Mouse (Mus musculus) spleen, adult 18-20 months (tissue): ENCODE results near the gene Scarb2.
A peak's percentile ranks its signal among the peaks of the same experiment; 100 is the strongest.
"Not testable (repeated sequence)": the region's sequence is repeated elsewhere in the genome, so short reads cannot be mapped to it uniquely, and the experiment has no call there.

Experiments used
- DNase-seq, 2 experiments: peaks; one replicate each; pipeline ENCODE4 v3.0.0; 2022; ENCODE audit warnings: mixed read lengths in 2 of 2

The Scarb2 gene

DNA sequence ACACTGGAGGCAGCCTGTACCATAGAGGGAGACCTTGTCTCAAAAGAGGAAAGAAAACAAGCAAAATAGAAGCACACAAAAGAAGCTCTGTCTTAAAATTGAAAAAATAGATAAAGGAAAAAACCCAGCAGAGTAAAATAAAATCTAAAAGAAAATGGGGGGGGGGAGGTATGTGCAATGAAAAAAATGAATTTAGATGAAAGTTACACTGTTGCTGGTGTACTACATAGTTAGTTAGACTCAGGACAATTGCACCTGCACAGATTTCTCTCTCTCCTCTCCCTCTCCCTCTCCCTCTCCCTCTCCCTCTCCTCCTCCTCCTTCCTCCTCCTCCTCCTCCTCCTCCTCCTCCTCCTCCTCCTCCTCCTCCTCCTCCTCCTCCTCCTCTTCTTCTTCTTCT, at the start of gene Scarb2:
TSS of gene Scarb2 (minus strand) at position 101 of the 400 bp plus-strand sequence.
- no peak for DNase-seq

DNA sequence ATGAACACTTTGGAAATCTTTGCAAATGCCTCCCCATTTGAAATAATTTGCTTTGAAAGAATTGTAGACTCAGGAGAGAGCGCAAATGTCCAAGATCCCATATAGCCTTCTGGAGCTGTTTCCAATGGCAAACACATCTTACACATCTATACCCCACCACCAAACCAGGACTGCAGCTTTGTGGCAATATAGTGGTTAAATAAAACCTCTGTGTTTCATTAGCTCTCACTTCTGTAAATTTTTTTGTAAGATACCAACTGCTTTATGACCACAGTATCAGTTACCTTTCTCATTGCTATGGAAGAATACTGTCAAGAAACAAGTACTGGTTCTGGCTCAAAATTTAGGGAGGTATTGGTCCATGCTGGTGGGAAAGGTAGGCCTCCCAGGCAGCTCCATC, 49.3 kb upstream of the Scarb2 start:
- DNase-seq: no peak

GRCm38 (mm10) chr5:92554891-92555511, 48.4 kb upstream of the Scarb2 start, which contains the start of gene Fam47e:
TSS of gene Fam47e (plus strand) at chr5:92555069.
- no peak for DNase-seq

GRCm38 (mm10) chr5:92554443-92554842, 47.8 kb upstream of the Scarb2 start:
- DNase-seq: no peak

- DNase-seq: peak in 1 of 2 experiments; percentile 16
Measured at GRCm38 (mm10) chr5:92553939-92554338, 47.3 kb upstream of the Scarb2 start.

DNA sequence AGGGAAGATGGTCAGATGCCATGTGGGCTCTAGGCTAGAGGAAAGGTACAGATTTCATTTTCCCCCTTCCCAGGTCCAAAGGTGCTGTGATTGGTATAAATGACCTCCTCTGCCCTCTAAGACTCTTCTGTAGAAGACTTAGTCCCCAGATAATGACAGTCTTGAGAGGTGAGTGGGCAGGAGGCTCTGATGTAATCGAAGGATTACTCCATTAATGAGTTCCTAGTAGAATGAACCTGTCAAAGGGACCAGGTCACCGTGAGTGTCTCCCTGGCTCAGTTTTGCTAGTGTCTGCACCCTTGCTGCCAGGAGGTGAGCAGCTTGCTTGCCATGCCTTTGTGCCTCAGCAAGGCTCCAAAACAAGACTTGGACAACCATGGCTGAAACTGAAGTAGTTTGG, 46.0 kb upstream of the Scarb2 start:
- no peak for DNase-seq

DNA sequence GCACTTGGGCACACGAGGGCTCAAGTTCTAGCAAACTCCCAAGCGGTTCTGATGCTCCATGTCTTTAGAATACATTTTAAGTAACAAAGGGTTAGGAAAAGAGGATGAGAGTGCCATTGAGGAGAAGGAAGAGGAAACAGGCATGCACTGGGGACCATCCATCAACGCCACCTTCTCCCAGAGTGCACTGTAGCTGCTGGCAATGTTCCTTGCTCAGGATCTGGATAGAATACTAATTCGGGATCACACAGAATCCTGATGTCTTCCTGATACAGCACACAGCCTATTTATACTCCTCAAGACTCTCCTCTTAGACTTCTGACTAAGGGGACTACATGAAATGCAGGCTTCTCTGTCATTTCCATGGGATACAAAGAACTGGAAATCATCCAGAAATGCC, 33.1 kb upstream of the Scarb2 start:
- no peak for DNase-seq

DNA sequence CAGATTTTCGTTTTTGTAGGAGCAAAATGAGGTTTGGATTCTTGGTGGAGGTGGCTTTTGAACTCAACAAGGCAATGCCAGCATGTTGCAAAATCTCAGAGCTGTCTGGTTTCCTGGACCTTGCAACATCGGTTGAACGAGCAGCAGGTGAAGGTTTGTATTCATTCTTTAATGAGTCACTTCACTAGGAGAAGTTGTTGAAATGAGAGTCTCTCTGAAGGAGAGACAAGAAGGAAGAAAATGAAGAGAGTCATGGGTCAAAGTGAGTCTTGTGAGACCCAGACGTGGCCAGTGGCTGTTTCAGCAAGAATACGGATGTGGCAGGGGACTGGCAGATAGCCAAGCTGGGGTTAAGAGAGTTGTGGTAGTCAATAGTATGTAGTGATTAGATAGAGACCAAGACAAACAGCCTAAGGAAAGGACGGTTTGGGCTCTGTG, 18.2 kb upstream of the Scarb2 start:
- no peak for DNase-seq

DNA sequence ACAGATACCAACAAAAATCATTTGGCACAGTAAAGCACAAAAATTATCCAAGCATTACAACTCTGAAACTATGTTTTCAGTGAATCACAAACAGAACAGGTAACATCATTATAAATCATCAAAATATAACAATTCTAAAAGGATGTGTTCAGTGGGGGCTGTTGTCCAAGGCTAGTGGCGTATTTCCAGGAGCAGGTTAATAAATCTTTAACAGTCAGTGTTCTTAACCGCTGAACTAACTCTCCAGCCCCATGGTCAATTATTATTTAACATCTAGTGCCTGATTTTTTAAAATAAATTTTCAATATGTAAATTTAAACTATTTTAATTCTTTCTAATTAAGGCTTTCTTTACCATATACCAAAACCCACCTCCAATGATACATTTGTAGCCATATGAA, 14.5 kb upstream of the Scarb2 start:
- not testable (repeated sequence) for DNase-seq

DNA sequence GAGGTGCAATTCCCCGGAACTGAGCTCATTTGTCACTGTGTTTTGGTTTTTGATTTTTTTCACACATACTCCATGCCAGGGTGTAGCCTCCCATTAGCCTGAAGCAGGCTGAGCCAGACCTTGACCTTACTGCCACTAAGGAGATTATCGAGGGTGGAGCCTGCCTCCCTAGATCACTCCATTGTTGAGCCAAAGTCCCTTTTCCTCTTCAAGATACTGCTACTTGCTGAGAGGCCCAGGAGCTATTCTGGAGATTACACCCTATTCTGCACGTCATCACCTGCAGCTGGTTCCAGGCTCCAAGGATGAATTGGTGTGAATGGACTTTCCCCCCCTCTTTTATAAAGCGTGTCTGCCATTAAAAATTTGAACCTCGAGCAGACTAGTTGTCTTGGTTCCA, 5.4 kb upstream of the Scarb2 start:
- no peak for DNase-seq

GRCm38 (mm10) chr5:92511256-92511655, 4.6 kb upstream of the Scarb2 start:
- peak in 1 of 2 experiments; percentile 40 for DNase-seq

DNA sequence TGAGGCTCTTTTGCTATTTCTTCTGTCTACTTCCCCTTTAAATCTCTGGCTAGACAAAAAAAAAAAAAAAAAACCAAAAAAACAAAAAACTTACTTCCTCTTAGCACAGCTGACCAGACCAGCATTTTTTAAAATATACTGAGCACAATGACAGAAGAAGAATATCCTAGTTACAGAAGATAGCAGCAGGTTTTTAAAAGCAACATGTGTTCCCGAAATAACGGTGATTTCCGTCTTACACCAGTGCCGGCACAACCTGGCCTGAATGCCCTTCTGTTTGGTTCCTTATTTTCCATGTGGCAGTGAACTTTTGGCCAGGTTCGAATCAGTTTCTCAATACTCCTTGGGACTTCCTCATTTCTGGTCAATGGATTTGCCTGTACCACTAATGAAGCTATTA, 2.2 kb upstream of the Scarb2 start:
- peak in 1 of 2 experiments; percentile 6 for DNase-seq

GRCm38 (mm10) chr5:92506301-92506729, 318 bp downstream of the Scarb2 start:
- peak; percentile 9 to 43 for DNase-seq

GRCm38 (mm10) chr5:92505402-92505865, 1.2 kb downstream of the Scarb2 start:
- DNase-seq: peak; percentile 90 to 91

DNA sequence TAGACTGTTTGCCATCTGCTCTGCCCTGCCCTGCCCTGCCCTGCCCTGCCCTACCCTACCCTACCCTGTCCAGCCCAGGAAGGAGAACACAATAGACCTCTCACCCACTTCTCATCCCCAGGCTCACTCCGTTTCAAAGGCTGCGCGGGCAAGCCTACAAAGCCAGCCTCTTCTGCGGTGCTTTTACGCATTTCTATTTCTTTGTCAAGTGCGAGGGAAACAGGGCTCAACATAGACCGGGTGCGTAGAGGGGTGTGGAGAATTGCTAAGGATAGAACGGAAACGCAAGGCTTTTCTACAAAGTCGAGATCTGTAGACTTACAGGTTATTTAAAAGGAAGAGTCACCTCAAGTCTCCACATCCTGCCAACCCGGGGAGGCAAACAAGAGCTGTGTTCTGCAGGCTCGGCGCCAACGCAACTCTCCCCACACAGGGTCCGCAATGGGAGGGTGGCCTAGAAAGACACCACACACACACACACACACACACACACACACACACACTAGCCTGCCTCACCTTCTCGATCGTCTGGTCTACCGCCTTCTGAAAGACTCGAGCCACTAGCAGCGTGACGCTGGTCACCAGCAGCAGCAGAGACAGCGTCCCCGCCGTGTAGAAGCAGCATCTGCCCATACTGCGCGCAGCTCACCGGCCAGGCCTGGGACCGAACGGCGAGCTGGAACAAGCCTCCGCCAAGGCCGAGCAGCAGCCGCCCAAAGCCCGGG, 1.8 kb downstream of the Scarb2 start:
- DNase-seq: peak; percentile 38 to 46

DNA sequence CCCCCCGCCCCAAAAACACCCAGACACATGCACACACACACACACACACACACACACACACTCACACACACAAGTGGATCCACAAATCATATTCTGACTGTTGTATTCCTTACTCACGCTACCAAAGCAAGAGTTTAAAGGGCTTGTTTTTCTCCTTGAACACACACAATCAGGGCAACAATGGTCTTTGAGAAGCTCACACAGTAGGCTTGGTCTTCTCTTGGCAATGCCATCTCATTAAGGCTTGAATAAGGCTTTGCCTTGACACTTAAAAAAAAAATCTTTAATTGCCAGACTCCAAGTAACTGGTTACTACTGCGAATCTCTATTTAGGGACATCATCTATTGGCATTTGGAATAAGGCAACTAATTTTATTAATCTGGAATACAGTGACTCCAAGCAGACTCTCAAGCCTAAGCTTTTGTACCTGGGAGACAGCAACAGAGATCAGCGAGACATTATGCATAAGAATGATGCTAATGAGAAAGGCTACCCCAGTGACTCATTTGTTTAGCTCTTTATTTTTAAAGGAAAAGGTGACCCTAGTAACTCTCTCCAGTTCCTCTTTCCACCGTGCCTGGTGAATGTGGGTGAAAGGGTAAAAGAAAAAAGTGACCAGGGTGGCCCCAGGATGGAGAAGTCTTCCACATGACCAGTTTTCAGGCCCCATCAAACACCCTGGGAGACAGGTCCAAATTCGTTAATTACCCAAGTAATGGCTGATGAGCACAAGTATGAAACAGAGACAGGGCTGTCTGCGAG, 2.6 kb downstream of the Scarb2 start:
- DNase-seq: no peak

DNA sequence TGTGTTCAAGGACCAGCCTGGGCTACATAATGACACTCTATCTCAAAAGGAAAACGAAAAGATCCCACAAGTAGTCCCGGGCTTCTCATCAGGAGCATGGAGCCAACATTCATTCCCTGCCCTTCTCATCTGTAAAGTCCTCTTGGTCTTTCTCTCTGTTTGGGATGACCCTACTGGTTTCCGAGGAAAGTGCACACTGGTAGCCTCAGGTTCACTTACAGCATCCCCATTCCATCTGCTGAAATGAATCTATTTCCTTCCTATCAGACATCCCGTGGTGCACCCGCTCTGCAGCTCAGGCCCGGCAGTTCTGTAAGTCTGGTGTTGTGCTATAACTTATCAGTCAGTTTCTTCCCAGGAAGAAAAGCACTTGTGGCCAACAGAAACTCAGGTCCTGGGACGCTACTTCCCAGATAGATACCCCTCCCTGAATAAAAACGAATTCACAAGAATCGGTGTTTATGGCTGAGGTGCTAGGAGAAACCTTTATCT, 3.2 kb downstream of the Scarb2 start:
- peak in 1 of 2 experiments; percentile 16 for DNase-seq

GRCm38 (mm10) chr5:92499378-92499777, 7.3 kb downstream of the Scarb2 start:
- no peak for DNase-seq

- DNase-seq: no peak
Measured at GRCm38 (mm10) chr5:92498661-92499060, 8.0 kb downstream of the Scarb2 start.

- peak in 1 of 2 experiments; percentile 1 for DNase-seq
Measured at GRCm38 (mm10) chr5:92498225-92498624, 8.4 kb downstream of the Scarb2 start.

GRCm38 (mm10) chr5:92495771-92496409, 10.7 kb downstream of the Scarb2 start:
- peak in 1 of 2 experiments; percentile 1 for DNase-seq

DNA sequence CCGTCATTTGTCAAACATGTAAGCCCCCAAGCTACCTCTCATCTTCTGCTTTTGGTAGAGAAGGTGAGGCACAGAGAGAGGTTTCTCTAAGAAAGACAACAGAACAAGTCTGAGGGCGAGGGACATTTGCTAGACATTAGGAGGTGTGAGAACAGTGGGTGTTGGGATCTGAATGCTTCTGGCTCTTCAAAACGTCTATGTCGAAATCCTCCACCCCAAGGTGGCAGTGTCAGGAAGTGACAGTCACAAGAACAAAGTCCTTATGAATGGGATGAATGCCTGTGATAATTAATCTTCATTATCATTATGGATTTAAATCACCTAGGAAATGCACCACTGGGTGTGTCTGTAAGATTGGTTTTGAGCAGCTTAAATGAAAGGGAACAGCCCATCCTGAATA, 11.3 kb downstream of the Scarb2 start:
- no peak for DNase-seq

GRCm38 (mm10) chr5:92493423-92493822, 13.2 kb downstream of the Scarb2 start:
- DNase-seq: no peak
